Mouse (Mus musculus) forebrain, embryonic 14.5 days (tissue): ENCODE data around the gene Amfr. TPM values are rescaled to one million over a fixed set of nuclear protein-coding genes. Genes with fewer than 3 reads are reported as not detected.

Source experiments
- ATAC-seq: fragments of 200-750 bp; cut with Nextera tagmentation; 2 replicates; pipeline ENCODE4 v1.8.0; 2017; ENCODE audit warnings: mild to moderate bottlenecking, moderate library complexity
- DNase-seq: peaks from one replicate; pipeline ENCODE4 v3.0.0-alpha.2; 2015; ENCODE audit warnings: low spot score
- H3K27ac ChIP-seq: fragments of 300-500 bp; sonication (generic); 2 replicates; pipeline ENCODE4 v1.5.1; 2014; ENCODE audit warnings: low read depth, mild to moderate bottlenecking, control low read depth, low read length, moderate library complexity
- H3K27me3 ChIP-seq: fragments of 300-500 bp; sonication (generic); replicated peaks from 2 replicates; pipeline ENCODE4 v1.6.1; 2014; ENCODE audit warnings: low read length, control low read depth, mixed read lengths; ENCODE audit not compliant: control insufficient read depth, insufficient read depth
- H3K36me3 ChIP-seq: fragments of 300-500 bp; sonication (generic); 2 replicates; pipeline ENCODE4 v1.6.1; 2014; ENCODE audit warnings: low read length, control low read depth; ENCODE audit not compliant: control insufficient read depth, insufficient read depth
- H3K4me1 ChIP-seq: fragments of 300-500 bp; sonication (generic); 2 replicates; pipeline ENCODE4 v1.6.1; 2014; ENCODE audit warnings: antibody characterized with exemption, low read length, control low read depth; ENCODE audit not compliant: control insufficient read depth, insufficient read depth
- H3K4me2 ChIP-seq: fragments of 300-500 bp; sonication (generic); 2 replicates; pipeline ENCODE4 v1.6.1; 2014; ENCODE audit warnings: mild to moderate bottlenecking, control low read depth, low read length
- H3K4me3 ChIP-seq: fragments of 300-500 bp; sonication (generic); 2 replicates; pipeline ENCODE4 v1.5.1; 2014; ENCODE audit warnings: low read depth, low read length, control low read depth
- H3K9ac ChIP-seq: fragments of 300-500 bp; sonication (generic); 2 replicates; pipeline ENCODE4 v1.6.1; 2014; ENCODE audit warnings: mild to moderate bottlenecking, low read length, control low read depth, moderate library complexity
- H3K9me3 ChIP-seq: fragments of 300-500 bp; sonication (generic); replicated peaks from 2 replicates; pipeline ENCODE4 v1.6.1; 2016; ENCODE audit warnings: low read length, control low read depth, mixed read lengths; ENCODE audit not compliant: control insufficient read depth
- WGBS: fragments of 180-500 bp; shearing (Covaris S2); extraction: QIAGEN DNeasy Blood & Tissue Kit; methylation state at CpG from one replicate; pipeline ENCODE4 v1.1.7; 2014; 5-methylcytosine and 5-hydroxymethylcytosine counted together
- polyA plus RNA-seq: library from polyadenylated mRNA; unstranded; fragments of >200 nt; fragmentation: Nextera tagmentation; extraction: Ambion mirVana; gene quantifications from 2 replicates; pipeline ENCODE4 v1.2.1, GENCODE M21; 2014

Amfr gene
- polyA plus RNA-seq, 1 experiment from 2014 or later: 55.8 TPM

- 12% methylated on average over 3 of the region's 3 CpGs for WGBS
- no peak for DNase-seq
- H3K4me2 ChIP-seq: peak overlapping the region; percentile 31
These were observed 21.0 kb upstream of the Amfr start for GRCm38 (mm10) chr8:94033601-94034000.

GRCm38 (mm10) chr8:94029701-94030100, 17.1 kb upstream of the Amfr start:
- Histone ChIP-seq H3K9ac (no peak overlapping the region), H3K27ac (no peak overlapping the region), H3K4me1 (peaks cover 9% of the 10 kb centered on the region), H3K36me3 (peaks cover 63% of the 10 kb centered on the region), H3K4me3 (no peak overlapping the region), H3K27me3 (no peaks in the 10 kb centered on the region), H3K4me2 (no peak overlapping the region), H3K9me3 (no peaks in the 10 kb centered on the region)
- DNase-seq (no peak), ATAC-seq (no peak)
- 94% methylated on average over 9 of the region's 9 CpGs for WGBS

More at GRCm38 (mm10) chr8:94033601-94034000, 21.0 kb upstream of the Amfr start:
- no peak for ATAC-seq
- Histone ChIP-seq H3K27me3 (no peaks in the 10 kb centered on the region), H3K36me3 (peaks cover 27% of the 10 kb centered on the region), H3K4me1 (peaks cover 18% of the 10 kb centered on the region), H3K9ac (no peak overlapping the region), H3K4me3 (no peak overlapping the region), H3K9me3 (no peaks in the 10 kb centered on the region), H3K27ac (no peak overlapping the region; the same call in 1 of the 2 replicates)

- H3K36me3 ChIP-seq: peaks cover 80% of the 10 kb centered on the region
- no peak overlapping the region for H3K4me2 ChIP-seq
- H3K4me1 ChIP-seq: no peaks in the 10 kb centered on the region
- no peak overlapping the region for H3K9ac ChIP-seq
- no peaks in the 10 kb centered on the region for H3K27me3 ChIP-seq
- DNase-seq (no peak), ATAC-seq (no peak)
- 99% methylated on average over 6 of the region's 6 CpGs for WGBS
- no peak overlapping the region for H3K4me3 ChIP-seq
- H3K9me3 ChIP-seq: no peaks in the 10 kb centered on the region
- H3K27ac ChIP-seq: no peak overlapping the region
These were observed 11.3 kb upstream of the Amfr start for GRCm38 (mm10) chr8:94023916-94024315.

GRCm38 (mm10) chr8:94013026-94013612, 477 bp upstream of the Amfr start:
- DNase-seq (no peak), ATAC-seq (no peak)
- no peaks in the 10 kb centered on the region for H3K27me3 ChIP-seq
- peaks cover 16% of the 10 kb centered on the region for H3K4me1 ChIP-seq
- 41% methylated on average over 7 of the region's 7 CpGs for WGBS
- peak overlapping the region; percentile 93 for H3K27ac ChIP-seq
- peaks cover 4% of the 10 kb centered on the region for H3K36me3 ChIP-seq
- no peaks in the 10 kb centered on the region for H3K9me3 ChIP-seq
- H3K4me3 ChIP-seq: peak overlapping the region; percentile 97
- H3K4me2 ChIP-seq: peak overlapping the region; percentile 87
- peak overlapping the region; percentile 98 for H3K9ac ChIP-seq

- peaks cover 16% of the 10 kb centered on the region for H3K4me1 ChIP-seq
- peak overlapping the region; percentile 87 for H3K4me2 ChIP-seq
- ATAC-seq (no peak), DNase-seq (peak; percentile 37)
- H3K36me3 ChIP-seq: peaks cover 4% of the 10 kb centered on the region; the same call in 1 of the 2 replicates
- peak overlapping the region; percentile 98 for H3K9ac ChIP-seq
- H3K4me3 ChIP-seq: peak overlapping the region; percentile 97
- H3K9me3 ChIP-seq: no peaks in the 10 kb centered on the region
- H3K27ac ChIP-seq: peak overlapping the region; percentile 93
- 3% methylated on average over 46 of the region's 48 CpGs for WGBS
- no peaks in the 10 kb centered on the region for H3K27me3 ChIP-seq
These were observed 1.3 kb downstream of the Amfr start for GRCm38 (mm10) chr8:94011076-94012012.

- 0 out of 2 replicates have a peak overlapping the region, but pooled peaks have one; percentile 22 for H3K9ac ChIP-seq
- H3K36me3 ChIP-seq: peaks cover 4% of the 10 kb centered on the region; the same call in 1 of the 2 replicates
- no peaks in the 10 kb centered on the region for H3K27me3 ChIP-seq
- peaks cover 16% of the 10 kb centered on the region for H3K4me1 ChIP-seq
- no peaks in the 10 kb centered on the region for H3K9me3 ChIP-seq
- H3K4me3 ChIP-seq: peak overlapping the region; percentile 97
- DNase-seq (no peak), ATAC-seq (no peak)
- WGBS: 38% methylated on average over 2 of the region's 2 CpGs
- H3K27ac ChIP-seq: no peak overlapping the region
- H3K4me2 ChIP-seq: peak overlapping the region; percentile 87
These were observed 2.4 kb downstream of the Amfr start for GRCm38 (mm10) chr8:94010101-94010705.

GRCm38 (mm10) chr8:94009243-94009845, 3.3 kb downstream of the Amfr start:
- Histone ChIP-seq H3K36me3 (peaks cover 5% of the 10 kb centered on the region; the same call in 1 of the 2 replicates), H3K4me2 (no peak overlapping the region), H3K9me3 (no peaks in the 10 kb centered on the region), H3K27me3 (no peaks in the 10 kb centered on the region), H3K9ac (0 out of 2 replicates have a peak overlapping the region, but pooled peaks have one; percentile 5), H3K4me1 (peaks cover 16% of the 10 kb centered on the region), H3K4me3 (no peak overlapping the region), H3K27ac (no peak overlapping the region)
- ATAC-seq (no peak), DNase-seq (no peak)
- WGBS: 74% methylated on average over 15 of the region's 15 CpGs

GRCm38 (mm10) chr8:94004139-94004538, 8.5 kb downstream of the Amfr start:
- DNase-seq: no peak
- Histone ChIP-seq H3K4me1 (no peaks in the 10 kb centered on the region; the same call in 1 of the 2 replicates), H3K27ac (no peak overlapping the region), H3K9me3 (no peaks in the 10 kb centered on the region), H3K36me3 (peaks cover 43% of the 10 kb centered on the region), H3K9ac (no peak overlapping the region), H3K4me2 (no peak overlapping the region), H3K27me3 (no peaks in the 10 kb centered on the region), H3K4me3 (no peak overlapping the region)
- no peak for ATAC-seq
- 84% methylated on average over 9 of the region's 9 CpGs for WGBS
